Mouse (Mus musculus): ENCODE results near the gene Eogt. TPM values are rescaled to one million over a fixed set of nuclear protein-coding genes. Genes with fewer than 3 reads are reported as not detected.

Eogt gene
- polyA plus RNA-seq (2012; rRNA removed) = 1.5 and 1.9 TPM in 2 replicates
- polyA plus RNA-seq (2014; fragmentation: Nextera tagmentation; extraction: Ambion mirVana) = 1.3 and 1.4 TPM in 2 replicates

GRCm38 (mm10) chr6:97148383-97149251, at the start of gene Eogt:
TSS of gene Eogt (minus strand) at chr6:97149182.
- DNase-seq (ENCODE audit: low read depth in 3 of 3, low spot score in 3 of 3) (peak; percentile 45 to 50 (median 48)), ATAC-seq (ENCODE audit: insufficient read depth) (peak; percentile 84)
- H3K9ac ChIP-seq (replicated peaks) = peak within 1 kb of the TSS; percentile 85
- WGBS (ENCODE audit: insufficient replicate concordance) = under 1% methylated on average over 55 of the region's 56 CpGs
- H3K4me2 ChIP-seq (ENCODE audit: low read depth) = peak within 1 kb of the TSS; percentile 95
- H3K4me1 ChIP-seq (replicated peaks; ENCODE audit: control insufficient read depth in 2 of 2, insufficient read depth in 2 of 2, low read length in 1 of 2) = peaks cover 0 to 4% of the 10 kb centered on the region in 2 experiments; a peak in 2 of 4 replicates
- no peaks in the 10 kb centered on the region for H3K9me3 ChIP-seq (ENCODE audit: control insufficient read depth, low read length)
- no peaks in the 10 kb centered on the region for H3K27me3 ChIP-seq (ENCODE audit: control insufficient read depth, insufficient read depth, low read length)
- TF ChIP-seq EP300 (IDR thresholded peaks at IDR 0.05; ENCODE audit: low read depth) (no peak), CTCF (IDR thresholded peaks at IDR 0.05; ENCODE audit: low read depth) (peak; percentile 41)
- no peaks in the 10 kb centered on the region; the same call in 1 of the 2 replicates for H3K36me3 ChIP-seq (replicated peaks; ENCODE audit: control insufficient read depth, insufficient read depth, low read depth)
- H3K27ac ChIP-seq = no peak within 1 kb of the TSS
- peak within 1 kb of the TSS; percentile 51 to 71 for H3K4me3 ChIP-seq (ENCODE audit: insufficient read depth in 1 of 2, low read depth in 2 of 2, low read length in 2 of 2)

- Histone ChIP-seq H3K4me3 (ENCODE audit: insufficient read depth in 1 of 2, low read depth in 2 of 2, low read length in 2 of 2) (peak overlapping the region; percentile 69 to 94), H3K4me1 (replicated peaks; ENCODE audit: control insufficient read depth in 2 of 2, insufficient read depth in 2 of 2, low read length in 1 of 2) (peaks cover 9 to 17% of the 10 kb centered on the region in 2 experiments), H3K36me3 (replicated peaks; ENCODE audit: control insufficient read depth, insufficient read depth, low read depth) (peaks cover 12% of the 10 kb centered on the region), H3K27me3 (ENCODE audit: control insufficient read depth, insufficient read depth, low read length) (no peaks in the 10 kb centered on the region), H3K4me2 (ENCODE audit: low read depth) (peak overlapping the region; percentile 92), H3K27ac (peak overlapping the region; percentile 84), H3K9me3 (ENCODE audit: control insufficient read depth, low read length) (no peaks in the 10 kb centered on the region), H3K9ac (replicated peaks) (peak overlapping the region; percentile 99)
- peak; percentile 33 to 53 (median 44) for DNase-seq (ENCODE audit: low read depth in 3 of 3, low spot score in 3 of 3)
- 10% methylated on average over 11 of the region's 11 CpGs for WGBS (ENCODE audit: insufficient replicate concordance)
- no peak for TF ChIP-seq EP300 (IDR thresholded peaks at IDR 0.05; ENCODE audit: low read depth)
- ATAC-seq (ENCODE audit: insufficient read depth) = peak; percentile 66
Measured at GRCm38 (mm10) chr6:97179367-97179828, 30.4 kb upstream of the Eogt start.

DNA sequence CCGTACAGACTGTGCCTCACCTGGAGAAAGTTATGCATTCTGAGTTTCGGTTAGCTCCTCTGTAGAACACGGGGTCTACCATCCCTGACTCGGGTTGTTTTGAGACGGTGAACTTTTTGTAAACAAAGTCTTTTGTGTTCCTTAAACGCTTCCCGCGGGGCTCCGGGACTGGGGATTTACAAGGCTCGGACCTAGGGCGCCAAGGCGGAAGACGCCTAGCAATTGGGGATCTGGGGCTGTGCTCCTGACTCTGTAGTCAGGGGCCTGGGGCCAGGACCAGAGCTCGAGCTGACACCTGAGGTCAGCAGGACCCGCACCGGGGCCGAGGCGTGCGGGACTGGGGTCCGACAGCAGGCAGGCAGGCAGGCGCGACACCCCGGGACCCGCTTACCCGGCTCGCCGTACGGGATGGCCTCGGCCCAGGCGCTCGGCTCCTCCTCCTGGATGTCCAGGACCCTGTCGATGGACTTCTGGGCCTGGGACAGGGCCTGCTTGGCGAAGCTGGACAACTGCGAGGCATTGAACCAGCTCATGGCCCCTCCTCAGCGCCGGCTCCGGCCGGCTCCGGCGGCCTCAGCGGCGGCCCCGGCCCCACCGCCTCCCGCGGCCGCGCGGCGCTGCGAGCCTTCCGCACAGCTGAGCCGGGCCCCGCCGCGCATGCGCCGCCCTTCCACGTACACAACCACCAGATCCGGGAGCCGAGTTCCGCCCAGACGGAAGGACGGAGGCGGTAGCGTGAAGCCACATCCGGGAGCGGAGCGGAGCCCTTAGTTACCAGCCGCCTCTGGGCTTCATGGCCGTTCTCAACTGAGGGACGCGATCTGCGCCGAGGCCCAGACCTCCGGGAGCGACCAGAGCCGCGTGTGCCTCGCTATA, 29.7 kb upstream of the Eogt start, which contains the start of gene Tmf1:
TSS of gene Tmf1 (minus strand) at position 632 of the 876 bp plus-strand sequence.
- peak; percentile 89 to 90 (median 90) for DNase-seq (ENCODE audit: low read depth in 3 of 3, low spot score in 3 of 3)
- Histone ChIP-seq H3K27me3 (ENCODE audit: control insufficient read depth, insufficient read depth, low read length) (no peaks in the 10 kb centered on the region), H3K4me3 (ENCODE audit: insufficient read depth in 1 of 2, low read depth in 2 of 2, low read length in 2 of 2) (peak within 1 kb of the TSS; percentile 94), H3K9ac (replicated peaks) (peak within 1 kb of the TSS; percentile 99), H3K4me2 (ENCODE audit: low read depth) (peak within 1 kb of the TSS; percentile 92), H3K27ac (peak within 1 kb of the TSS; percentile 84), H3K4me1 (replicated peaks; ENCODE audit: control insufficient read depth in 2 of 2, insufficient read depth in 2 of 2, low read length in 1 of 2) (peaks cover 9 to 17% of the 10 kb centered on the region in 2 experiments), H3K36me3 (replicated peaks; ENCODE audit: control insufficient read depth, insufficient read depth, low read depth) (peaks cover 11% of the 10 kb centered on the region), H3K9me3 (ENCODE audit: control insufficient read depth, low read length) (no peaks in the 10 kb centered on the region)
- peak; percentile 98 for ATAC-seq (ENCODE audit: insufficient read depth)
- TF ChIP-seq EP300 (IDR thresholded peaks at IDR 0.05; ENCODE audit: low read depth) = no peak
- TF ChIP-seq CTCF (IDR thresholded peaks at IDR 0.05; ENCODE audit: low read depth) = 0 out of 2 replicates have a peak, but pooled peaks have one; percentile 2
- WGBS (ENCODE audit: insufficient replicate concordance) = under 1% methylated on average over 70 of the region's 80 CpGs

DNA sequence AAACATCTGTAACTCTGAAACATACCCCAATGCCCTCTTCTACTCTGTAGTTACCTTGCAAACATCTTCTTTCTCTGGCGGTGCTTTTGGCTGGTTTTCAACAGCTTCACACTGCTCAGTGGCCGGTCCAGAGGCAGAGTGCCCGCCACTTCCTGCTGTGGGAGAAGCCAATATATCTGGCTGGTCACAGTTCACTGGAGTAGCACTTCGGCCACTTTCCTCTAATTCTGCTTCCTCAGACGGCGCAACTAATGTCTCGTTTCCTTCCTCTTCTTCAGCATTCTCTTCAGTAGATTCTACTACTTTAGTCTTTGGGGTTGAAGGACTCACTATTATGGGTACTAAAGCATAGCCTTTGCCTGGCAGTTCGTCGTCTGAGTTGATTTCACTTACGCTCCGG, 26.7 kb upstream of the Eogt start:
- Histone ChIP-seq H3K9me3 (ENCODE audit: control insufficient read depth, low read length) (no peaks in the 10 kb centered on the region), H3K27ac (no peak overlapping the region), H3K36me3 (replicated peaks; ENCODE audit: control insufficient read depth, insufficient read depth, low read depth) (peaks cover 23% of the 10 kb centered on the region), H3K27me3 (ENCODE audit: control insufficient read depth, insufficient read depth, low read length) (no peaks in the 10 kb centered on the region), H3K4me3 (ENCODE audit: insufficient read depth in 1 of 2, low read depth in 2 of 2, low read length in 2 of 2) (no peak overlapping the region), H3K4me2 (ENCODE audit: low read depth) (peak overlapping the region; percentile 18; the same call in 1 of the 2 replicates), H3K4me1 (replicated peaks; ENCODE audit: control insufficient read depth in 2 of 2, insufficient read depth in 2 of 2, low read length in 1 of 2) (peaks cover 9 to 12% of the 10 kb centered on the region in 2 experiments), H3K9ac (replicated peaks) (no peak overlapping the region)
- 43% methylated on average over 11 of the region's 11 CpGs for WGBS (ENCODE audit: insufficient replicate concordance)
- ATAC-seq (ENCODE audit: insufficient read depth) (no peak), DNase-seq (ENCODE audit: low read depth in 3 of 3, low spot score in 3 of 3) (no peak)
- TF ChIP-seq EP300 (IDR thresholded peaks at IDR 0.05; ENCODE audit: low read depth) = no peak
- TF ChIP-seq CTCF (IDR thresholded peaks at IDR 0.05; ENCODE audit: low read depth) = no peak
